Mouse (Mus musculus): Measurements from ENCODE around the gene Slc9a8. TPM values are rescaled to one million over a fixed set of nuclear protein-coding genes. Genes with fewer than 3 reads are reported as not detected.

Slc9a8 gene
- polyA plus RNA-seq, 1 experiment from 2014 or later = 23.3 TPM

Other genes with a start within 250 kb of the Slc9a8 start
- gene Kcnb1, start 231.6 kb upstream of the Slc9a8 start, polyA plus RNA-seq (2016; fragmentation: Nextera tagmentation; extraction: Ambion mirVana) = 0.93 and 1.3 TPM in 2 replicates
- 17.7 and 19.1 TPM in 2 replicates for gene Ptgis, start 181.1 kb upstream of the Slc9a8 start, polyA plus RNA-seq (2016; fragmentation: Nextera tagmentation; extraction: Ambion mirVana)
- 14.5 and 19.7 TPM in 2 replicates for gene B4galt5, start 72.5 kb upstream of the Slc9a8 start, polyA plus RNA-seq (2016; fragmentation: Nextera tagmentation; extraction: Ambion mirVana)
- gene Rnf114, start 70.9 kb downstream of the Slc9a8 start, polyA plus RNA-seq (2016; fragmentation: Nextera tagmentation; extraction: Ambion mirVana) = 94.4 and 96.9 TPM in 2 replicates
- gene Spata2, start 71.2 kb downstream of the Slc9a8 start, polyA plus RNA-seq (2016; fragmentation: Nextera tagmentation; extraction: Ambion mirVana) = 14.3 and 16.3 TPM in 2 replicates
- gene Snai1, start 116.5 kb downstream of the Slc9a8 start, polyA plus RNA-seq (2016; fragmentation: Nextera tagmentation; extraction: Ambion mirVana) = 76.3 and 83.4 TPM in 2 replicates
- gene Ube2v1, start 210.4 kb downstream of the Slc9a8 start, polyA plus RNA-seq (2016; fragmentation: Nextera tagmentation; extraction: Ambion mirVana) = 256 and 272 TPM in 2 replicates
- gene Gm20431, start 239.8 kb downstream of the Slc9a8 start, polyA plus RNA-seq (2016; fragmentation: Nextera tagmentation; extraction: Ambion mirVana) = 10.8 and 16.2 TPM in 2 replicates